Comparison of ENCODE assay signal across 8 mouse cellular contexts in genomic region chr7:25132318-25132960, GRCm38 (mm10). TPM values are rescaled to one million over a fixed set of nuclear protein-coding genes. Genes with fewer than 3 reads are reported as not detected.
DNase-seq lines count a peak whose midpoint lies in the region; ATAC-seq lines count a peak whose summit lies in the region.

No protein-coding gene starts in this region.

- DNase-seq in B cell, adult 2 months, result peak; percentile 83 to 84
- peak; percentile 88 to 89 for DNase-seq in spleen, postnatal 36 days (ENCODE audit: low spot score in 2 of 2)
- no peak for DNase-seq in cerebellum, postnatal 36 days
- no peak for DNase-seq in frontal cortex, adult 2 months (ENCODE audit: extremely low spot score in 1 of 2, low spot score in 1 of 2)
- DNase-seq in gastrocnemius, postnatal 25 days, result no peak

- peak overlapping the region; percentile 25 for H3K4me2 ChIP-seq in lung, embryonic 16.5 days (ENCODE audit: low read depth, low read length)

- H3K9me3 ChIP-seq in lung, embryonic 16.5 days (ENCODE audit: control insufficient read depth, low read length), result no peaks in the 10 kb centered on the region

- 7% methylated on average over 25 of the region's 25 CpGs for WGBS in lung, embryonic 16.5 days

- peak overlapping the region; percentile 13; the same call in 1 of the 2 replicates for H3K4me3 ChIP-seq in lung, embryonic 16.5 days (ENCODE audit: low read length)

- H3K4me1 ChIP-seq in lung, embryonic 16.5 days (replicated peaks; ENCODE audit: control insufficient read depth, insufficient read depth, low read length), result no peaks in the 10 kb centered on the region

- H3K27ac ChIP-seq in lung, embryonic 16.5 days (ENCODE audit: low read length), result no peak overlapping the region

- no peak overlapping the region for H3K9ac ChIP-seq in lung, embryonic 16.5 days (ENCODE audit: low read length)

- H3K36me3 ChIP-seq in lung, embryonic 16.5 days (ENCODE audit: control insufficient read depth, insufficient read depth, low read length), result no peaks in the 10 kb centered on the region

- ATAC-seq in activated CD4-positive, CD25-positive, alpha-beta regulatory T cell, adult 4 months, result peak; percentile 83
- peak; percentile 51 to 56 for ATAC-seq in hematopoietic stem cell, adult 5-6 weeks (replicated peaks in 1 of 2; ENCODE audit: insufficient read depth in 1 of 2, low FRiP score in 2 of 2, low TSS enrichment in 1 of 2, low read depth in 1 of 2, poor library complexity in 2 of 2, severe bottlenecking in 2 of 2)
- 0 out of 2 replicates have a peak, but pooled peaks have one; percentile 34 for ATAC-seq in lung, embryonic 16.5 days (ENCODE audit: low read depth)

- peaks cover 36% of the 10 kb centered on the region for H3K27me3 ChIP-seq in lung, embryonic 16.5 days (ENCODE audit: control insufficient read depth, insufficient read depth, low read depth, low read length)

RNA-seq across cellular contexts. Expression of gene Pou2f2, which starts 47.1 kb away (rescaled TPM):
- polyA plus RNA-seq in activated CD4-positive, CD25-positive, alpha-beta regulatory T cell, adult 4 months (2017; shearing (Covaris generic)), result 10 to 100 TPM; 19.1 to 25.3 TPM
- 3.5 and 7.6 TPM in 2 replicates for total RNA-seq in hematopoietic stem cell, adult 5-6 weeks (2017)
- polyA plus RNA-seq in lung, embryonic 16.5 days (2015; fragmentation: Nextera tagmentation; extraction: Ambion mirVana), result 0.58 TPM in 2 replicates
- polyA plus RNA-seq in frontal cortex, adult 2 months (2012; rRNA removed), result 11.5 and 12.2 TPM in 2 replicates
- under 1 TPM; 0.08 to 0.21 TPM for total RNA-seq in gastrocnemius, postnatal 25 days (2021)

Comparison
In these comparisons a context has a peak if more than half of its experiments do, and no peak if none do; other contexts are left out.
1. DNase-seq: peak in B cell, adult 2 months (2 of 2) and spleen, postnatal 36 days (2 of 2); none in cerebellum, postnatal 36 days (0 of 2), frontal cortex, adult 2 months (0 of 2) and gastrocnemius, postnatal 25 days (single experiment).
2. Peak in every context shown above with its lines, with median percentiles within 50 percentile points of each other: ATAC-seq.